Mouse (Mus musculus) T-helper 2 cell (primary cell): Measurements from ENCODE around the gene Crip2.

ENCODE experiments used
- in situ Hi-C: fragments of 300-600 bp; cut with MboI, MseI; formaldehyde crosslinking; loops from one replicate; pipeline ENCODE4 v1.15.1; 2025; ENCODE audit warnings: high pct_unique_total_duplicates

The Crip2 gene

DNA sequence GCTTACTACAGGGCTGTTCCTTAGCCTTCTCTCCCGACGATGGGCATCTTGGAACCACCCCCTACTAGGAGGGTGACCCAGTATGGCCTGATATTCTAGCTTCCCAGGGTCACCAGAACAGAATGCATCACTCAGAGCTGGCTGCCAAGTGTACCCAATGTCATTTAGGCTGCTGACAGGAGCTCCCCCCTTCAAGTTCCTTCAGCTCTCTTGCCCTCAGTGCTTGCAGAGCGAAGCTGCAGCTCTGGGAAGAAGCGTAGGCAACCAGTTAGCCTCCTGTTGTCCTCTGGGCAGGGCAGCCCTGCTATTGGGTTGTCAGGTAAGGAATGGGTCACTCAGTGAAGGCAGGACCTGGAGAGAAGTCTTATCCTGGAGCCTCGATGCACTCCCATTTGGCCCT, 44.9 kb downstream of the Crip2 start:
- in situ Hi-C loops, result loop anchor here (5.0 kb wide), 1 partner anchor 38 kb away; the partner anchor contains the start of gene Crip1

- in situ Hi-C loops, result loop anchor here (5.0 kb wide), 1 partner anchor 38 kb away; the partner anchor contains the start of gene Crip1
Measured at GRCm38 (mm10) chr12:113185442-113186291, 45.6 kb downstream of the Crip2 start, which contains the start of gene Tmem121. Gene Tmem121, plus strand, starts transcription at chr12:113185930.

DNA sequence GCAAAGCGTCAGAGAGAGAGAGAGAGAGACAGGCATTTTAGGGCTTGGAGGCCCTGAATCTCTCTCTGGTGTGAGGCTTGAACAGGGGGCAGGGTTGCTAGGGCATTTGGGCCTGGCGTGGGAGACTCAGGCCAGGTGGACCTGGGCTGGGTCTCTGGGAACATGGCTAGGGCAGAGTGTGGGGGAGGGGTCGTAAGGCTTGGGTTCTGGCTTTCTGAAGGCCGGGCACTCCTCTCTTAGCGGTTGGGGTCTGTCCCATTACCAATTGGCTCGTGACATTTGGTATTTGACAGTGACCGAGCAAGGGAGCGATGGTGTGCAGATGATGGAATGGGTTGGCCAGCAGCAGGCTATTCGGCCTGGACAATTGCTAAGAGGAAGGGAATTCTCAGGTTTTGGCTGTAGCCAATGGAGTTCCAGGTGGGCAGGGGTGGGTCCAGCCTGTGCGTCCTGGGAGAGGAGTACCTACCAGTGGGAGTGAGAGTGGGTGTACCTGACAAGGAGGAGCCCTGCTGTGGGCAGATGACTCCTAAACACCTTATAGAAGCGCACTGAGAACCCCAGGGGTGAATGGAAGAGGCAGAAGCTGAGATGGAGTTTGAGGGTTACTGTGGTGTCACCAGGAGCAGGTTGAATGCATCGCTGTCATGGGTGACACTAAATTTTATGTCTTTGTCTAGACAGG, 46.4 kb downstream of the Crip2 start:
- in situ Hi-C loops, result loop anchor here (5.0 kb wide), 1 partner anchor 39 kb away; the partner anchor contains the start of gene Crip1

DNA sequence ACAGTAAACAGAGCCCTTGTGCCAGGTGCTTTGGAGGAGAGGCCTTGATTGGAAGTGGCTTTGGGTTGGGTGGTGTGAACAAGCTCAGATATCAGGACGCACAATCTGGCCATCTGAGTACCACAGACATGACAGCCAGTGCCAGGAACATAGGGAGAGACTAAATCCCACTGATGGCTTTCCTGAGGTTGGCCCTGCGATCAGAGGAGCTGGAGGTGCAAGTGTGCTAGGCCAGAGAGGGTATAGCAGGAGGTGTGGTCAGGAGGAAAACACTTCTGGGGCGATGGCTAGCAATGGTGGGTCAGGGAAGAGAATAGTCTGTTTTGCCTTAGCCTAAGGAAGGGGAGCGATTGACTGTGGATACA, 47.0 kb downstream of the Crip2 start:
- in situ Hi-C loops, result loop anchor here (5.0 kb wide), 1 partner anchor 40 kb away; the partner anchor contains the start of gene Crip1

DNA sequence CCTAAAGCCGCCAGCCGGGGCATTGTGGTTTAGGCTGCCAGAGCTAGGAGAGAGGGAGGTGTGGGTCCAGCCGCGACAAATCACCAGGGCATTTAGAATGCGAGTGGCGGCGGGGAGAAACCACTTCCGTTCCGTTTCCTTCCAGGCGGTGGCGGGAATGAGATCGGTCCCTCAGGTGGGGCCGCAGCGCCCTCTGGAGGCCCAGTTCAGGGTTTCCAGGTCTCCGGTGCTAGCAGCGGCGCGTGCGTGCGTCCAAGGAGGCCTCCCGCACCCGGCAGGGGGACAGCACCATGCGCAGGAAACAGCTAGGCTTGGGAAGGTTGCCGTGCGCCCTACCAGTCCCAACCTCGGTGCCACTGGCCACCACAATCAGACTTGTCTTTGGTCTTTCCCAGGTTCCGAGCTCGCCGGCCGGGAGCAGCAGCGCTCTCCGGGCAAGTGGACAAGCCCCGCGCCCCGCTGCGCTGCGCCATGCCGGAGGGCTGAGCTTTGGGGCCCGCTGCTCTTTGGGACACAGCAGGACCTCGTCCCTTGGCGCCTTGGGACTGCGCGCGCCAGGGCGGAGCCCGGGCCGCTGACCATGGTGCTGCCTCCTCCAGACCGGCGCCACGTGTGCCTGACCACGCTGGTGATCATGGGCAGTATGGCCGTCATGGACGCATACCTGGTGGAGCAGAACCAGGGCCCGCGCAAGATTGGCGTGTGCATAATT, 47.7 kb downstream of the Crip2 start:
- in situ Hi-C loops, result loop anchor here (5.0 kb wide), 1 partner anchor 40 kb away; the partner anchor contains the start of gene Crip1

DNA sequence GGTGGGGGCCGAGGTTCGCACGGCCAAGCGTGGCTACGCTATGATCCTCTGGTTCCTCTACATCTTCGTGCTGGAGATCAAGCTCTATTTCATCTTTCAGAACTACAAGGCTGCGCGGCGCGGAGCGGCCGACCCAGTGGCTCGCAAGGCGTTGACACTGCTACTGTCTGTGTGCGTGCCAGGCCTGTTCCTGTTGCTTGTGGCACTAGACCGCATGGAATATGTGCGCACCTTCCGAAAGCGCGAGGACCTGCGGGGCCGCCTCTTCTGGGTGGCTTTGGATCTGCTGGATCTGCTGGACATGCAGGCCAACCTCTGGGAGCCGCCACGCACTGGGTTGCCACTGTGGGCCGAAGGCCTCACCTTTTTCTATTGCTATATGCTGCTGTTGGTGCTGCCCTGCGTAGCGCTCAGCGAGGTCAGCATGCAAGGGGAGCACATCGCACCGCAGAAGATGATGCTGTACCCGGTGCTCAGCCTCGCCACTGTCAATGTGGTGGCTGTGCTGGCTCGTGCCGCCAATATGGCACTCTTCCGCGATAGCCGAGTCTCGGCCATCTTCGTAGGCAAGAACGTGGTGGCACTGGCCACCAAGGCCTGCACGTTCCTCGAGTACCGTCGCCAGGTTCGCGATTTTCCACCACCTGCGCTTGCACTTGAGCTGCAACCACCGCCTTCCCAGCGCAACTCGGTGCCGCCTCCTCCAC, 48.5 kb downstream of the Crip2 start:
- in situ Hi-C loops, result loop anchor here (5.0 kb wide), 1 partner anchor 41 kb away; the partner anchor contains the start of gene Crip1

- in situ Hi-C loops, result no loop called here
Measured at GRCm38 (mm10) chr12:113193423-113193822, 53.4 kb downstream of the Crip2 start.
